Mouse (Mus musculus): ENCODE measurements at regions not wholly inside any gene's neighbourhood (a gene's known extent, or its start where the extent isn't known, plus 50 kb on each side); places are given as distances from the start of the nearest gene placed in this dataset.

GRCm38 (mm10) chr6:70111892-70112291, 680.1 kb downstream of the Rpia start:
- no peak for TF ChIP-seq POLR2A (IDR thresholded peaks at IDR 0.05; ENCODE audit: low read depth, low read length)
- TF ChIP-seq CTCF (IDR thresholded peaks at IDR 0.05; ENCODE audit: extremely low read depth, insufficient read length, insufficient replicate concordance, low read depth, low read length) = no peak

Data from small intestine, adult 2 months (tissue).